Mouse (Mus musculus) heart, embryonic 16.5 days (tissue): ENCODE measurements at regions not wholly inside any gene's neighbourhood (a gene's known extent, or its start where the extent isn't known, plus 50 kb on each side); places are given as distances from the start of the nearest gene placed in this dataset.

Source experiments
- ATAC-seq: fragments of 200-750 bp; cut with Nextera tagmentation; replicated peaks from 2 replicates; pipeline ENCODE4 v1.8.0; 2017; ENCODE audit warnings: moderate number of reproducible peaks; ENCODE audit not compliant: insufficient read depth, low FRiP score; ENCODE audit errors: extremely low read depth
- H3K27ac ChIP-seq: fragments of 300-500 bp; sonication (generic); 2 replicates; pipeline ENCODE4 v1.5.1; 2014; ENCODE audit warnings: mild to moderate bottlenecking, low read length, control low read depth, moderate library complexity
- H3K27me3 ChIP-seq: fragments of 300-500 bp; sonication (generic); 2 replicates; pipeline ENCODE4 v1.6.1; 2014; ENCODE audit warnings: low read length, mixed read lengths; ENCODE audit not compliant: control insufficient read depth, insufficient read depth
- H3K36me3 ChIP-seq: fragments of 300-500 bp; sonication (generic); 2 replicates; pipeline ENCODE4 v1.6.1; 2014; ENCODE audit not compliant: control insufficient read depth, insufficient read depth
- H3K4me1 ChIP-seq: fragments of 300-500 bp; sonication (generic); 2 replicates; pipeline ENCODE4 v1.6.1; 2014; ENCODE audit warnings: low read length, mixed read lengths; ENCODE audit not compliant: control insufficient read depth, insufficient read depth
- H3K4me2 ChIP-seq: fragments of 300-500 bp; sonication (generic); 2 replicates; pipeline ENCODE4 v1.6.1; 2014; ENCODE audit warnings: low read depth, mild to moderate bottlenecking, control low read depth, low read length
- H3K4me3 ChIP-seq: fragments of 300-500 bp; sonication (generic); 2 replicates; pipeline ENCODE4 v1.5.1; 2014; ENCODE audit warnings: mild to moderate bottlenecking, control low read depth, low read length
- H3K9ac ChIP-seq: fragments of 300-500 bp; sonication (generic); 2 replicates; pipeline ENCODE4 v1.6.1; 2014; ENCODE audit warnings: low read length, control low read depth
- H3K9me3 ChIP-seq: fragments of 300-500 bp; sonication (generic); replicated peaks from 2 replicates; pipeline ENCODE4 v1.6.1; 2016; ENCODE audit warnings: low read length; ENCODE audit not compliant: control insufficient read depth
- WGBS: fragments of 180-500 bp; shearing (Covaris S2); extraction: QIAGEN DNeasy Blood & Tissue Kit; methylation state at CpG from one replicate; pipeline ENCODE4 v1.1.7; 2014; 5-methylcytosine and 5-hydroxymethylcytosine counted together

DNA sequence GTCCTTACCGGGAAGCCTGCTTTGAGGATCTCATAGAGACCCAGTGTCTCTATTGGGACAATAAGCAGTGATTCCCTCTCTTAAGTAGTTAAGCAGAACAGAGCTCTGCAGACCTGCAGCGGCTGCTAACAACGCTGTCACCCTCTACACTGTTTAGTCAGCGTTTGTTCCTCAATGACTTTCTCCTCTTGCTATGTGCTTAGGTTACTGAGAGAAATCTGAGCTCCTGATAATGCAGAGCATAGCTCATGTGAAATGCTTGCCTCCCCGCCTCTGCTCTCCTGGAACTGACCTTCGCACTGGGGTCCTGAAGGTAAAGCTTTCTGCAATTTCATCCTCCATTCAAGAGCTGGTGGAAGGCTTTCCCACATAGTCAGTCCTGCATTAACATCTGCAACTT is 226.6 kb upstream of the Ppargc1a start:
- Histone ChIP-seq H3K4me3 (no peak overlapping the region), H3K9me3 (no peaks in the 10 kb centered on the region), H3K27me3 (no peaks in the 10 kb centered on the region), H3K4me1 (no peaks in the 10 kb centered on the region), H3K4me2 (no peak overlapping the region), H3K9ac (no peak overlapping the region), H3K36me3 (no peaks in the 10 kb centered on the region), H3K27ac (no peak overlapping the region)
- no peak for ATAC-seq
- WGBS: 35% methylated on average over 6 of the region's 6 CpGs

DNA sequence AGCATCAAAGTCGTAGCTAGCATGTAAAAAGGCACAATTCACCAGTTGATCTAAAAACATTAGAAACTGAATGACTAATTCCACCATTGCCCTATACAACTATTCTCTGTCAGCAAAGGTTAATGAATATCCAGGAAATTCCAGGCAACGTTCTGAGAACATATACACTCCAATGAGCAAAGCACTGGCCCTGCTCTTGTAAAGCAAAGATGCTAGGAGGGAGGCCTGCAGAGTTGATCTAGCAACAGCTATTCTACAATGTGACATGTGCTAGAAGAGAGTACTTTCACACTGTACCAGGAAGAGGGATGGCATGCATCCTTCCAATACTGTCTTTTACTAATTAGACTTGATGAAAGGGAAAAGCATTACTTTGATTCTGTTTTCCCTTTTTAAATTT is 225.4 kb upstream of the Ppargc1a start:
- Histone ChIP-seq H3K36me3 (no peaks in the 10 kb centered on the region), H3K9ac (no peak overlapping the region), H3K9me3 (no peaks in the 10 kb centered on the region), H3K4me2 (no peak overlapping the region), H3K4me1 (no peaks in the 10 kb centered on the region), H3K27ac (no peak overlapping the region), H3K4me3 (no peak overlapping the region), H3K27me3 (no peaks in the 10 kb centered on the region)
- 66% methylated on average over 2 of the region's 2 CpGs for WGBS
- ATAC-seq: no peak

DNA sequence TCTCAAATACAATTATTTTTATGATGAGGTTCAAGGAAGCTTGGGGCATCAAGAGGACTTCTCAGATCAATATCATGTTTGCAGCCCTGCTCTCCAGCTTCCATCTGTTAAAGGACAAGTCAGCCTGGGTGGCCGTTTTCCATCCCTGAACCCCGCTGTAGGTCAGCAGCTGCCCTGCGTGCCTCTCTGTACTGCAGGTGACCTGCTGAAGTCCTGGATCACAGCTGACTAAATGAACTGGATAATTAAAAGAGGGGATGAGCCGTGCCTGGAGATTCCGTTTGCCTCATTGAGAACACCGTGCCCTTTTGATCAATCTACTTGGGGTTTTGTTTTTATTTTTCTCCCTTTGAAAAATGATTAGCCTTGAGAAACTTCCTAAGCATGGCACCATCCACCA is 221.2 kb upstream of the Ppargc1a start:
- no peaks in the 10 kb centered on the region for H3K4me1 ChIP-seq
- no peak overlapping the region for H3K27ac ChIP-seq
- H3K4me3 ChIP-seq: no peak overlapping the region
- H3K4me2 ChIP-seq: no peak overlapping the region
- H3K9me3 ChIP-seq: no peaks in the 10 kb centered on the region
- 81% methylated on average over 6 of the region's 6 CpGs for WGBS
- H3K27me3 ChIP-seq: no peaks in the 10 kb centered on the region
- H3K9ac ChIP-seq: no peak overlapping the region
- ATAC-seq: no peak
- H3K36me3 ChIP-seq: no peaks in the 10 kb centered on the region

DNA sequence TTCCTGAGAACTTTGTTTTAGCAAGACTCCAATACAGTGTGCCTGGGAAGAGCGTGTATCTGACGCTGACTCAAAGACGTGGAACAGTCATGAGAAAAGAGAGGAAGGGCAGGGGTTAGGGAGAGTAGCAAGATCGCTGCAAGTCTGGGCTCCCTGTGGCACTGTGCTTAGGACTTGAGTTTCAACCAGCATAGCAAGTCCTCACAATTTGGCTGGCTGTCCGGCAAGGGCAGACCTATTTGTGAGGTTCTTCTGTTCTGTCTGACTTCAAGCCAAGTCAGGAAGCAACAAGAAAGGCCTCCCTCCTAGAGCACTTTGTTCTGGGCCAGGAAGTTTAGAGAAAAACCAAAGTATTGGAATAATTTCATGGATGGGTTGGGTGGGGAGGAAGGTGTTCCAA is 216.0 kb upstream of the Ppargc1a start:
- no peaks in the 10 kb centered on the region for H3K36me3 ChIP-seq
- no peak for ATAC-seq
- no peak overlapping the region for H3K4me2 ChIP-seq
- WGBS: 65% methylated on average over 5 of the region's 5 CpGs
- no peaks in the 10 kb centered on the region for H3K27me3 ChIP-seq
- H3K4me1 ChIP-seq: 0 out of 2 replicates have a peak, but pooled peaks cover 3% of the 10 kb centered on the region
- no peaks in the 10 kb centered on the region for H3K9me3 ChIP-seq
- H3K27ac ChIP-seq: no peak overlapping the region
- no peak overlapping the region for H3K4me3 ChIP-seq
- no peak overlapping the region for H3K9ac ChIP-seq

DNA sequence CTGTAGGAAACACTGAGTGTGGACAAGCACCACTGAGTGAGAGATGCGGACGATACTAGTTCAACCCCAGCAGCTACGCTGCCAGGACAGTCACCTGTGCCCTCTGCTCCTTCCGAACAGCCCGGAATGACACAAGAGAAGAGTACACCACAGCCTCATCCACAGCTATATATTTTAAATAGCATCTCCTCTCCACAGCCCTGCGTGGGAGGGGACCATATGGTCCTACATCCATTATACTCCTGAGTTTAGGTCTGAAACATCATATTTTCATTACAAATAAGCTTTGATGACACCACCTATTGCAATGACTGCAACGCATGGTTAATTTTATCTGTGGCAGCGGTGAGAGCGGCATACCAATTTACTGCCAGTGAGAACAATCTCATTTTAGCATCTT is 215.6 kb upstream of the Ppargc1a start:
- 0 out of 2 replicates have a peak, but pooled peaks cover 3% of the 10 kb centered on the region for H3K4me1 ChIP-seq
- no peak overlapping the region for H3K4me2 ChIP-seq
- H3K4me3 ChIP-seq: no peak overlapping the region
- H3K36me3 ChIP-seq: no peaks in the 10 kb centered on the region
- no peak overlapping the region for H3K27ac ChIP-seq
- H3K9me3 ChIP-seq: no peaks in the 10 kb centered on the region
- H3K9ac ChIP-seq: no peak overlapping the region
- WGBS: 79% methylated on average over 9 of the region's 9 CpGs
- H3K27me3 ChIP-seq: no peaks in the 10 kb centered on the region
- no peak for ATAC-seq

DNA sequence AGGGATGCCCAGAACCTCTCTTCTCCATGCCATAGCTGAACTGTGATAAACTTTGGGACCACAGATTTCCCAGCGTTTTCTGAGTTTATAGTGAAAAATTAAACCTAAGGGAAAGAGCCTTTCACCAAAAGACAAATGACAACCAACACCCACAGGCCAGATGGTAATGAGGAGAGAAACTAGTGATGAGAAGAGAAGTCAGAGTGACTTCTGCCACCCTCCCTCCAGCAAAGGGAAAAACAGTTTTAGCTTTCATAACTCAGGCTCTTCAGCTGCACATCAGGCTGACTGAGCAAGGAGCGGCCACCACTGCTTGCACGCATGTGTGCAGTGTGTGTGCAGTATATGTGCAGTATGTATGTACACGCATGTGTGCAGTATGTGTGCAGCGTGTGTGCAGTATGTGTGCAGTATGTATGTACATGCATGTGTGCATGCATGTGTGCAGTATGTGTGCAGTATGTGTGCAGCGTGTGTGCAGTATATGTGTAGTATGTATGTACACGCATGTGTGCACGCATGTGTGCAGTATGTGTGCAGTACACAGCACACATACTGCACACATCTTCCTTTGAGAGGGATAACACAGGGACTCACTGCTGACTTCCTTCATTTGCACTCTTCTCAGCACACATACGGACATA is 208.1 kb upstream of the Ppargc1a start:
- Histone ChIP-seq H3K27me3 (no peaks in the 10 kb centered on the region), H3K27ac (no peak overlapping the region), H3K4me2 (no peak overlapping the region), H3K36me3 (no peaks in the 10 kb centered on the region), H3K9ac (no peak overlapping the region), H3K4me1 (0 out of 2 replicates have a peak, but pooled peaks cover 3% of the 10 kb centered on the region), H3K9me3 (no peaks in the 10 kb centered on the region), H3K4me3 (no peak overlapping the region)
- no peak for ATAC-seq
- 90% methylated on average over 9 of the region's 9 CpGs for WGBS

DNA sequence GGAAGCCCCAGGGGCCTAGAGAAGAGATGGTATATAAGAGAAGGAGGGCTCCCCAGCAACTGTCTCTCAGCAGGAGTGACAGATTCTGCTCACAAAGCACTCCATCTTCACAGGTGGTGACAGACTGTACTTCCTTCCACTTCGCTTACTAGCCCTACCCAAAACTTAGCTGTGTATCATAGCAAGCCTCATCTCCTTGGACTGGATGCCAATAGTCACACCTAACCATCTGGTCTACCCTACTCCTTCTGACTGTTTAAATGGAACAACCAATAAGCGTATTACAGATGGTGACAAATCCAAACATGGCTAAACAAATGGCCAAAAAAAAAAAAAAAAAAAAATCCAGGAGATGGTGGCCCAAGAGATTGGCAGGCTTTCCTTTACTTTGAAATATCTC is 204.1 kb upstream of the Ppargc1a start:
- ATAC-seq: no peak
- WGBS: 74% methylated on average over 2 of the region's 2 CpGs
- no peaks in the 10 kb centered on the region for H3K36me3 ChIP-seq
- no peaks in the 10 kb centered on the region for H3K9me3 ChIP-seq
- H3K4me2 ChIP-seq: no peak overlapping the region
- no peaks in the 10 kb centered on the region for H3K27me3 ChIP-seq
- no peaks in the 10 kb centered on the region for H3K4me1 ChIP-seq
- no peak overlapping the region for H3K9ac ChIP-seq
- H3K4me3 ChIP-seq: no peak overlapping the region
- H3K27ac ChIP-seq: no peak overlapping the region

DNA sequence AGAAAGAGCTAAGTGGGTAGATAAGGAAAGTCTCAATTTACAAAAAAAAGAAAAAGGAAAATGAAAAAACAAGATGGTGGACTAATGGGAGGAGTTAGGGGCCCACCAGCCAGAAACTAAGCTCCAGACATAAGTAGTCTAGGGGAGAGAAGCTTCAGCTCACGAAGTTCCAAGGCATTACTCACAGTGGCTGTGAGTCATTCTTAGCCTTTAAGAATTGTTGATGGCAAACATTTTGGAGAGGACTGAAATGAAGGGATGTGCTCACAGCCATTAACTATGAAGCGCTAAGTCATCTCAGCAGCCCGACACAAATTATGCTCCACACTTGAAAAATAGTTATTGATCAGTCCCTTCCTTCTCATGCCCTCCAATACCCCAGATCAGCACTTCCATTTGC is 198.6 kb upstream of the Ppargc1a start:
- Histone ChIP-seq H3K4me1 (peaks cover 2% of the 10 kb centered on the region; the same call in 1 of the 2 replicates), H3K9me3 (no peaks in the 10 kb centered on the region), H3K4me2 (no peak overlapping the region), H3K27ac (no peak overlapping the region), H3K36me3 (no peaks in the 10 kb centered on the region), H3K9ac (no peak overlapping the region), H3K4me3 (no peak overlapping the region), H3K27me3 (no peaks in the 10 kb centered on the region)
- WGBS: 80% methylated on average over 3 of the region's 3 CpGs
- ATAC-seq: no peak

DNA sequence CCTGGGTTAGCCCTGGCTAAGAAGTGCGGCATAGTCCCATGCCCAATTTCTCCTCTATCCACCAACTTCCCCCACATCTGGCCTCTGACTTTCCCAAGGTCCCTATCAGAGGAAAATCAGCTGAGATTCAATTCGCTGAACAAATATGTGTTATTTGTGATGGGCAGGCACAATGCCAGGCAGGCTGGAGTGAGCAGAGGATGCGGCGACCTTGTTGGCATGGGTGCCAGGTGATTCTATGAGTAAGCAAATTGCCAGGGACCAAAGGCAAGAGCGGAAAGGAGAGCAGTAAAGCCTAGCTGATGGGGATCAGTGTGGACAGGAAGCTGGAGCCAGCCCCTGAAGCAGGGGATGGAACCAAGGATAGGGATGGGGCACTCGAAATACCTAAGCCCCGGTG is 196.9 kb upstream of the Ppargc1a start:
- no peak for ATAC-seq
- no peak overlapping the region for H3K4me3 ChIP-seq
- no peak overlapping the region for H3K4me2 ChIP-seq
- H3K36me3 ChIP-seq: no peaks in the 10 kb centered on the region
- no peaks in the 10 kb centered on the region for H3K9me3 ChIP-seq
- 83% methylated on average over 7 of the region's 7 CpGs for WGBS
- peaks cover 2% of the 10 kb centered on the region; the same call in 1 of the 2 replicates for H3K4me1 ChIP-seq
- H3K27ac ChIP-seq: no peak overlapping the region
- no peak overlapping the region for H3K9ac ChIP-seq
- no peaks in the 10 kb centered on the region for H3K27me3 ChIP-seq
